Mouse (Mus musculus): ENCODE measurements around the gene Dgkh.

DNA sequence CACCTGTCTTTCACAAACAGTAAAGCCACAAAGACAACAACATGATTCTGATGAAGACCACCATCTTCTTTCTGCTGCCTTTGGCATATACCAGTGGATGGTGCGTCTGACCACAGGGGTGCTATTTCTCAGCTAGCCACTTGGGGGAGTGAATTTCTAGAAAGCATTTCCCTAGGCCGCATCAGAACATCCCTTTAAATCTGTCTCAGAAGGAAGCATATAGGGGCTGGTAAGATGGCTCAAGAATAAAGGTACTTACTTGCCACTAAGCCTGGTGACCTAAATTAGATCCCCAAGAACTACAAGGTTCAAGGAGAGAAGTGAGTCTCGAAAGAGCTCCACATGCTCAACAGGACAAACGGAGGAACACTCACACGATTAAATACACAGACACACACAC is 119.0 kb downstream of the Dgkh start:
- TF ChIP-seq CHD2 (IDR thresholded peaks at IDR 0.05; ENCODE audit: low read depth, low read length) (no peak), HCFC1 (IDR thresholded peaks at IDR 0.05; ENCODE audit: borderline replicate concordance, insufficient read depth, low read length) (no peak), ZNF384 (IDR thresholded peaks at IDR 0.05; ENCODE audit: low read depth, low read length) (no peak), ZC3H11A (IDR thresholded peaks at IDR 0.05; ENCODE audit: borderline replicate concordance, low read depth, low read length) (no peak)

All from ES-E14 (cell line).